In the genomic region with DNA sequence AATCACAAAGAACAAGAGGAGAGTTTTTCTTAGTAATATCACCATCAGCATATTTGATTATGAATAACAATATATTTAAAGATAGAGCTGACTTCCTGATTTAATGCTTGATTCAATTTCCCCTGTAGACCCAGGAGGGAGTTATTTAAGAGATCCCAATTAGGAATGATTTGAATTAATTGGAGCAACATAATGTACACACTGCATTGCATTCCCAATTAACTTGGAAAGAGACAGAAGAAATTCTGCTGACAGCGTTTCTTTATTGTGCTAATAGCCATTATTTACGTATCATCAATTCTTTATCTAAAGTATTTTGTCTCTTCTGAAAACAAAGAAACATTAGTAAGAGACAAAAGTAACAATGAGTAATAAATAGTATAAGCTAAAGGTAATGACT, we compare ENCODE assay signal across 19 mouse cellular contexts.
"Had no signal": no experiment of that assay in that cellular context is flagged by ENCODE, and none has a peak within 500 bp of the region (broad histone marks: within the 10 kb centered on the region; RNA-seq: fewer than 3 reads in every experiment).

No protein-coding gene starts in this region.

- ATAC-seq: liver, postnatal 0 days; lung, postnatal 0 days; midbrain, embryonic 13.5 days; midbrain, embryonic 15.5 days had no signal

- H3K9ac ChIP-seq: liver, postnatal 0 days; lung, embryonic 15.5 days; midbrain, embryonic 13.5 days; midbrain, embryonic 15.5 days; neural tube, embryonic 12.5 days had no signal

- H3K4me3 ChIP-seq: lung, embryonic 15.5 days; megakaryocyte, embryonic 14.5 days; midbrain, embryonic 13.5 days; midbrain, embryonic 15.5 days; neural tube, embryonic 12.5 days had no signal

- H3K27ac ChIP-seq: lung, embryonic 15.5 days; macrophage; midbrain, embryonic 13.5 days; midbrain, embryonic 15.5 days; neural tube, embryonic 12.5 days had no signal

- H3K36me3 ChIP-seq: lung, embryonic 15.5 days; midbrain, embryonic 13.5 days; midbrain, embryonic 15.5 days; neural tube, embryonic 12.5 days had no signal

- H3K27me3 ChIP-seq: lung, embryonic 15.5 days; megakaryocyte, embryonic 14.5 days; midbrain, embryonic 13.5 days; midbrain, embryonic 15.5 days; neural tube, embryonic 12.5 days had no signal

- DNase-seq: liver, postnatal 0 days; lung, adult 2 months; lung, postnatal 14 days; lung, postnatal 36 days; right cerebral cortex, adult 18-20 months; right cerebral cortex, postnatal 25 days; right cerebral cortex, postnatal 4 days; spleen, adult 18-20 months; thymus, adult 18-20 months; thymus, postnatal 14 days; thymus, postnatal 36 days had no signal

- H3K9me3 ChIP-seq: lung, embryonic 15.5 days; megakaryocyte, embryonic 14.5 days; midbrain, embryonic 13.5 days; midbrain, embryonic 15.5 days; neural tube, embryonic 12.5 days had no signal

- H3K4me2 ChIP-seq: lung, embryonic 15.5 days; midbrain, embryonic 11.5 days; midbrain, embryonic 13.5 days; midbrain, embryonic 15.5 days; neural tube, embryonic 12.5 days had no signal

- H3K4me1 ChIP-seq: lung, embryonic 15.5 days; megakaryocyte, embryonic 14.5 days; midbrain, embryonic 13.5 days; midbrain, embryonic 15.5 days; neural tube, embryonic 12.5 days had no signal
